Mouse (Mus musculus) adipocyte (in vitro differentiated cells): ENCODE results near the gene Myo10.

Experiments
- DNase-seq: peaks from one replicate; pipeline ENCODE4 v3.0.0-alpha.2; 2016; ENCODE audit warnings: low spot score

The Myo10 gene

DNA sequence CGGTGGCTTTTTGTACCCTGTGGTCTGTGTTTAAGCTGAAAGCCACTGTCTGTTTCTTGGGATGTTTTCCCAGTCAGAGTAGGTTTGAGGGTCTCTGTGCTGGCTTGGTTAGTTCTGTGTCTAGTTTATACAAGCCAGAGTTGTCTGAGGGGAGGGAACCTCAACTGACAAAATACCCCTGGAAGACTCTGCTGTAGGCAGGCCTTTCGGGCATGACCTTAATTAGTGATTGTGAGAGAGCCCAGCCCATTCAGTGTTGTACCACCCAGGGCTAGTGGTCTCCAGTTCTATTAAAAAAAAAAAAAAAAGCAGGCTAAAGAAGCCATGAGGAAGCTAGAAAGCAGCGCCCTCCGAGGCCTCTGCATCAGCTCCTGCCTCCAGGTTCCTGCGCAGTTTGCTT lies 30.0 kb downstream of the Myo10 start:
- DNase-seq: no peak

DNA sequence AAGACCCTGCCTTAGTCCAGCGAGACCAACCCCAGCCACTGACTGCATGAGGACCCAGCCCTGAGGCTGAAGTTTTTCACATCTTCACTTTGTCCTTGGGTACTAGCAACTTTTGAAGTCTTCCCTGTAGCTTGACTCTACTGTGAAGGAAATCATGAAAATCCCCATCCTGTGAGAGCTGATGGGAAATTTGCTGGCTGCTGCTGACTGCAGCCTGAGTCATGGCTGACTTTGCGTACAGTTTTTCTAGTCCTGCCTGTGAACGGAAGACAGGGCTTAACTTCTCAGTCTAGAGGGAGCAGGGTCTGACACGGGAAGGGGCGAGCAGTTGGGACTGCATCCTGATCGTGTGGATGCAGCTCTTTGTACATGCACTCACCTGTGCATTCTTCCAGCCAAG lies 30.6 kb downstream of the Myo10 start:
- no peak for DNase-seq

DNA sequence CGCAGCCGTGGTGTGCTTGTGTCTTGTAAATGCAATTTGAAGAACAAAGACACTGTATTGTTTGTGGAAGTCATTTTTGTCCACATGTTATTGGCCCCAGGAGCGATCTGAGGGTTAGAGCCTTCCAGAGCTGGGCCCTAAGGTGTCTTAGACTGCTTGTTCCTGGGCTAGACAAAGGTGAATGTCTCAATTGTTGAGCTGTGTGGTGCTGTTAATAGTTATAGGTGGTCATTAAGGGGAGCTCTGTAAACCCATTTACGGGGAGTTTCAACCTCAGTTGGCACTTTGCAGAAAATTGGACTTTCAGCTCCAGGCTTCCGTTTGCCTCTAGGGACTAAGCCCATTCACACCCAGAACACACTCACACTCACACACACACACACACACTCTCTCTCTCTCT lies 31.4 kb downstream of the Myo10 start:
- no peak for DNase-seq

DNA sequence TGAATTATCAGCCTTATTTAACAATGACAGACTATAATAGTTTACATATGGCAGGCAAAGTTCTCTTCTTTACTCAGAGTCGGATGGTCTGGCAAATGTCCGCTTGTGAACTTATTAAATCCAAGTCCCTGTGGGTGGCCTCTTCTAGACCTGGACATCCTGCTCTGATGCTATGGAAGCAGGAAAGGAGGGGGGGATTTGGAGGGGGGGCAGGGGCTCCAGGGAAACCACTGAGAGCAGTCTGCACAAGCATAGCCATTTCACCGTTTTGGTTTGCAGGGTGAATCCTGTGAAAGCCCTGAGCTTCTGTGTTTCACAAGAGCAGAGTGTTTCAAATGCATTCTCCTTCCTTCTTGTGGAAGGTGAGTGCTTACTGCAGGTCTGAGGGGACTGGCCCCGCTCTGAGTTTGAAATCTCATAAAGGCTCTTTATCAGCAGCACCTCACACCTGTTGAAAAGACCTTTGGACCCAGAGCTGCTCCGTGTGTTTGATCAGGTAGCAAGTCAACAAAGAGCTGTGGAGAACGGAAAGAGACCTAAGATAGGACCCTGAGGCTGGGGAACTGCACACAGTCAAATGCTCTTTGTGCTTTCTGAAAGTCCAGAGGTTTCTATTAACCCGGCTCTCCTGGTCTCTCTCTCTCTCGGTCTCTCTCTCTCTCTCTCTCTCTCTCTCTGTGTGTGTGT lies 40.7 kb downstream of the Myo10 start:
- DNase-seq: no peak

DNA sequence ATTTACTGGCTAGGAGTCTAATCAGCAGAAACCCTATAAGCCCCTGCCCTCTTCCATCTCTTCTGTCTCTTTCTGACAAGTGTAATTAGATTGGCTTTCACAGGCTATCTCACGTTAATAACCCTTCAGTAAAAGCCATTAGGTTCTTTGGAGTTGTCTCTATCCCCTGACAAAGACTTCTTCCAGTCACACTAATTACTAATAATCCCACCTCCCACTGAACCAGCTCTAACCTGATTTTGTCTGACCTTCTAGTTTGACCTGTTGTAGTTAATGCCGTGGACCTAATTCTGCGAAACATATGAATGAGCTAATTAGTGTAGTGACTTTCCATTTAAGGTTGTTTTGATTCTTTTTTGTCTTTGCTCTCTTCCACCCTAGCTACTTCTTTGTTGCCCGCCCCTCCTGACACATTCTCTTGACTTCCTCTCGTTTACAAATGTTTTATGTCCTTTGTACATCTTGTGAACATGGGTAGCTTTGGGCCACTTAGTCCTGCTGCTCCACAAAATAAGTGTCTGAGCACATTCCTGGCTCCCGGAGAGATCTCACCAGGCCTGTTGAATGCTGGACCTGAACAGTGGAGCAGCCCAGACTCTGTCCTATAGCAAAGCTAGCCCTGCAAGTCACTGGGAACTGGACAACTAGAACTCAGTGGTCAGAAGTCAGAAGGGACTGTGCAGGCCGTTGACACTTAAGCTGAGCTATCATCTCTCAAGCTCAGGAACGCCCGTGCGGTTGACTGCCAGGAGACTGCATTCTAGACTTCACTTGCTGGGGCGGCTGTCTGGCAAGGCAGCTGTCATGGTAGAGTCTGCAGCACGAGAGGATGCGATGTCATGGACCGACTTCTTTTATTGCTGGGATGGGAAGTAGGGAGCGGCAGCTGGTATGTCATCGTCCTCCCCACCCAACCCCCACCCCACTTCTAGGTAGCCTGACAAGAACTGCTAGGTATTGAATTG lies 47.2 kb downstream of the Myo10 start:
- DNase-seq: no peak

DNA sequence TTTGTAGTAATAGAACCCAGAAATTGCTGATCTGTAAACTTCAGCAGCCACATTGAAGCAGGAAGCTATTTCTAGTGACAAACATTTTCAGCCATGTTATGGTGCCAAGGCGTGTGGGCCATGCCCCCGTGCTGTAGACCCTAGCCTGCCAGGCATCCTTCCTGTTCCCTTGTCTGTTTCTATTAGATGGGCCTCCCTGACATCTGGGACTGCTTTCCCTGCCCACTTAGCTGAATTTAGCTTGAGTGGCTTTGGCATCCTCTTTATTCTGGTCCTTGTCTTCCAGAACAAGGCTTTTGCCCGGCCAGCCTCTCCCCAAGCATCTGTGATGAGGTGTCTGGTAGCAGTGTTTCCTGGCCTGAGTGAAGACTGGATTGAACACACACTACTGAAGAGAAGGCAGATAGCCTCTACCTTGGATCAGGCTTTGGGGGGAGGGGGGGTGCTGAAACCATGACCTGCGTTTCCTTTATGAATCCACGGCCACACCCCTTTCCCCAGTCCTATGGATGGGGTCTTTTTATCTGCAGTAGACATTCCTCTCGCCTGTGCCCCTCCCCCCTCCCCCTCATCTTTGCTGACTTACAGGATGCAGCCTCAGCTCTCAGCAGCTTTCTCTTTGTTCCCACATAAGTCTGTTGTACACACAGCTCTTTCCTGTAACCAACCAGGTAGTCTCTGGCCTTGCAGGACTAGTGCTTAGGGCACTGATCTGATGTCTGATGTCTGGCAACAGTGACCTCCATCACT lies 51.1 kb downstream of the Myo10 start:
- DNase-seq: no peak

DNA sequence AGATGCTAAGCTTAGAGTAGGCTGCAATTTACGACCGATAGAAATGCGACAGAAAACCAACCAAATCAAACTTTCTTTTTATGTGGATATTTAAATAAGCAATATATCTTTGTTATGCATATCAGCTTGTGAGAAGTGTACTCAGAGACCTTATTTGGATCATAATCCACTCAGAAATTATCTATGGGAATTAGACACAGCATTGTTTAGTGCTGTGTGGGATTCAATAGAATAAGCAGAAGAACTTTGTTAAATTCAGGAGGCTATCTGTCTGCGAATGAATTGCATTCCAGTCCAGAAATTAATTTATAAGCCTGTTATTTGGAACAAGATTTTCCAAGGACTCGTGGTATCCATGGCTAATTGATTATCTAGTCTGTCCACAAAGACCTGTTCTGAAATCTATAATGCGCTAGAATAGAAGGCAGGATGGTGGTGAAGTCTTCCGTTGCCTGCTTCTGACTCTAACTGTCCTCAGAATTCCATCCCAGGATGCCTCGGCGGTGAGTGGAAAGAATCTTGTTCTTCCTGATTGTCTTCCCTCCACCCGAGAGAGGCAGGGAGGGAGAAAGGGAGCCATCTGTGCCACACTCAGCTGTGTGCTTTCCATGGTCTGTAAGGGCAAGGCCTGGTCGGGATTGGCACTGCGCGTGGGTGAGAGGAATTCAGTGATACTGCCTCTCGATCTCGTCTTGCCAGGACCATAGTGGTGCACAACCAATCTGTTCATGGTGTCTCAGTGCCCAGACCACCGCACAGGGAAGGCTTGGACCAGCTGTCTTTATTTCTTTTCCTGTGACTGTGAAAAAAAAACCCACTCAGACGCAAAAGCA lies 52.0 kb downstream of the Myo10 start:
- no peak for DNase-seq

DNA sequence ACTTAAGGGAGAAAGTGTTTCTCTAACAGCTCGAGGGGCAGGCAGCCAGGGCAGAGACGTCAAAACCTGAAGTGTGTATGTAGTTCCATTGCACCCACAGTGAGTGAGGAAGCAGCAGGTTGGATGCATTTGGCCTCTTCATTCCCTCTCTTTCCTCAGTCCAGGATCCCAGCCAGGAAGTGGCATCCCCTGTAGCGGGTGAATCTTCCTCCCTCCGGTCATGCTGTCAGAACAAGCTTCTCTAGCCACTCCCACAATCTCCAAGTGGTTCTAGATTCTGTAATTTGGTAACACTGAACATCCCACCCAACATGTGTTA lies 52.6 kb downstream of the Myo10 start:
- DNase-seq: no peak

DNA sequence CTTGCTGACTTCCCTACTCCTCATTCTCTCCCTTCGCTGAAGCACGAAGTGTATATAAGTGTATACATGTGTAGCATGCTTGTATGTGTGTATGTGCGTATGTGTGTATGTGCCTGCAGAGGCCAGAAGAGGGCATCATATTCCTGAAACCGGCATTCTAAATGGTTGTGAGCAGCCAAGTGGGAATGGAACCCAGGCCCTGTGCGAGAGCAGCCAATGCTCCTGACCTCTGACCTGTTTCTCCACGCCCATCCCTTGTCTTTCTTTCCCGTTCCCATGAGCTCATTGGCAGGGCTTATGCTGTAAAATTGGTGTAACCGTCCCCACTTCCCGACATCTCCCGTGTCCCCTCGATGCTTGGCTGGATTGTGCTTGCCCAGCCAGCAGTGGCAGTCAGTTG lies 53.0 kb downstream of the Myo10 start:
- DNase-seq: no peak

DNA sequence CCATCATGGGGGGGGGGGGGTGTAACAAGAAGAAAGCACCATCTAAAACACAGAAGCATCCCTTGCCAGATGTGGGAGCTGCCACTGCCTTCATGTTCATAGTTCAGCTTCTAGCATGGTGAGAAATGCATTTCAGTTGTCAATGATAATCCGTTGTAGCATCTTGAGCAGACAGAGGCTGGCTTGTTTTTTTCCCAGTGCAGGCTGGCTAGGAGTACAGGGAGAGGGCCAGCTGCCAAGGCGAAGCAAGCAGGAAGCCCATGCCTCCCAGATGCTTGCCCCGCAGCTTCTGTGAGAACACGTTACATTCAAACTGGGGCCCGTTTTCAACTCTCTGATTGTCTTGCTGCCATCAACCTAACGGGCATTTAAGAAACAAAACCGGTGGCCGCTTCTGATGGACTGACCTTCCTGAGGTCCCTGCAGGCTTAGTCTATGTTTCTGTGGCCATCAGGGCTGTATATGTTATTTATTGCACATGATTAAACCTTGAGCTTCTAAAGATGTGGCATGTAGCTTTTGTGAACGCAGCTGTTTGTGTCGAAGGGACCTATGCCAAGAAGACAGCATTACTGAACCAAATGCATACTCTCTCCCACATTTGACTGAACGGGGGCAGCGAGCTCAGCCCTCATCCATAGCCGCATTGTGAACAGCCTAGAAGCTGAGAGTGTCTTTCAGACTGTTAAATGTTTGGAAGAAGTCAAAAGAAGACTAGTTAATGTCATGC lies 53.9 kb downstream of the Myo10 start:
- DNase-seq: no peak

DNA sequence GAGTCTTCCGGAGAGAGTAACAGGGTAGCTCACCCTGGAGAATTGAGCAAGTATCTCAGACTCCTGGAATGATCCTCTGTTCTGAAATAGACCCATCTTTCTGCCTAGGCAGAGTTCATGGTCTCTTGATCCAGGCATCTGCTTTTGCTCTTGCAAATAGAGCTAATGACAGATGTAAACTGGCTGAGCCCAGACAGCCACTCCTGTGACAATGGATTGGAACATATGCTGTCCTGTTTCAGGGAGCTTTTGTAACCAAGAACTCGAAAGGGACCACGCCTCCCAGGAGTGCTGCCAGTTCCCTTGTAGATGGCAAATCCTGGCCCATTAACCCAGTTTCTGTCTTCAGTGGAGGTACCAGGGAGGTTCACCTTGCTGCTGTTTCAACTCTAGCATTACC lies 56.8 kb downstream of the Myo10 start:
- peak; percentile 54 for DNase-seq

DNA sequence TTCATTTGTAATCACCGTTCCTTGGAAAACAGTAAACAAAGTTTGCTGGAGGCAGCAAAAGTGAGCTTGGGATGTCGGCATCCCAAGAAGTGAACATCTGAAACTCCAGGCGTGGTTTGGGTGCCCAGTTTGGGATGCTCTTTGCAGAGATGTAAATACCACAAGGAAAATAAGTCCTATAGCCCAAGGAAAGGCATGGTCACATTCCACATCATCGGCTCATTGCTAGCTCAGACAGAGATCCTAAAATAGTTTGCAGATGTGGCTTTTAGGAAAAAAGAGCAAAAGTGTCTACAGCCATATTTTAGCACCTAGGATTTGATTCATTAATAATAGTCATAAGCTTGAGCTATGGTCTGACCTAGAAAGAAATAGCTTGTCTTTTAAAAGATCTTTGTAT lies 57.3 kb downstream of the Myo10 start:
- no peak for DNase-seq

DNA sequence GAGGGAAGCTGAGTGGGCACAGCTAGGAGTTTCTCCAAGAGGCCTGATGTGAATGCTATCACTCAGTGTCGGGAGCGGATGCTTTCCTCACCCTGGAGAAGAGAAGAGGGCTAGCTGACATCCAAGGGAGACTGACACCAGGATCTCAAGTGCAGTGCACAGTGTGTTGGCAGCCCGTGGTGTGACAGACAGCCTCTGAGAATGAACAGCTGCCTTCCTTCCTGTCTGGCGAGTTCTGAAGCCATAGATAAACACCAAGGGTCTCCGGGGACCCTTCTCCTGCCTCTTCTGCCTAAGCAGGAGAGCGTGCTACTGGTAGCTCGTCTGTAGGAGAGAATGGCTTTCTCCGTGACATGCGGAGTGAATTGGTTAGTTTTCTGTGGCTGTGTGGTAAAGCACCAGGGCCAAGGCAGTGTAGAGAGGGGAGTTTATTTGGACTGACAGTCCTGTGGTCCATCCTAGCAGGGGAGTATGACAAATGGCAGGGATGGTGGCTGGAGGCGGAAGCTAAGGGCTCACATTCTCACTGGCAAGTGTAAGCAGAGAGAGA lies 58.0 kb downstream of the Myo10 start:
- no peak for DNase-seq

DNA sequence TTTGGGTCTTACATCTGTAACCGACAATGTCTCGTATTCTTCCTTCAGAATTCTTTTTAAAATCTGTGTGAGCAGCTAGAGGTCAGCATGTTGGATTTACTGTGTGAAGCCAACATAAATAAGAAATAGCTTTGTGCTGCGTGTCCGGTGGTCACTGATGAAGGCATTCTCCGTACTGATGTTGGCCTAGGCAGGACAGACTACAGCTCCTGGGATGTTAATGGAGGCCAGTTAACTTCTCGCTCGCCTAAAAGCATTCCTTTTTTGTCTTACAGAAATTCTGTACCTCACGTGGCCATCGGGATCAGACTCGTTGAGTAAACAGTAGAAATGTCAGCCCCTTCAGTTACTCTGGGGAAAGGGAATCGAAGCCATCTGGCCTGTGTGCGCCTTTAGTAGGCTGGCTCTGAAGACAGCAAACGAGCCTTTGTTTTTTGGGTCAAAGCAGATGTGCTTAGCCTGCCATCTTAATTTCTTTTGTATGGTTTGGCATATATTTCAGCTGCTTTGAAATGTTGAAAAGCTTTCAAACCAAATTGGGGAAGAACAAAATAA lies 60.7 kb downstream of the Myo10 start:
- no peak for DNase-seq

DNA sequence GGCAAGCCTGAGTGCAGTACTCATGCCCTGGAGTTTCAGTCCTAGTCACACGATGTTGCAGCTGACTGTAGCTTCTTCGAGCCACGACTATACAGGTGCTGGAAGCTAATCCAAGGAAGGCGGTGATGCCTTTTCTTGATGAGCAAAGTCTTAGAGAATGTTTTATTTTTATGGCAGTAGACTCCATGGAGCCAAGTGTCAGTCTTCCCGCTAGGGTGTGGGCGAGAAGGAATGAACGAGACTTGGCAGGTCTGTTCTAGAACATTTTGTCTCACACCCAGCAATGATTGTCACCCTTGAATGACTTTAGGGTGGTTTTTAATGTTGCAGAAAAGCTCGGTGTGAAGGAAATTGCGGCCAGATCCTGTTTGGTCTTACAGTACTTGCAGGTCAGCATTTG lies 62.9 kb downstream of the Myo10 start:
- no peak for DNase-seq

DNA sequence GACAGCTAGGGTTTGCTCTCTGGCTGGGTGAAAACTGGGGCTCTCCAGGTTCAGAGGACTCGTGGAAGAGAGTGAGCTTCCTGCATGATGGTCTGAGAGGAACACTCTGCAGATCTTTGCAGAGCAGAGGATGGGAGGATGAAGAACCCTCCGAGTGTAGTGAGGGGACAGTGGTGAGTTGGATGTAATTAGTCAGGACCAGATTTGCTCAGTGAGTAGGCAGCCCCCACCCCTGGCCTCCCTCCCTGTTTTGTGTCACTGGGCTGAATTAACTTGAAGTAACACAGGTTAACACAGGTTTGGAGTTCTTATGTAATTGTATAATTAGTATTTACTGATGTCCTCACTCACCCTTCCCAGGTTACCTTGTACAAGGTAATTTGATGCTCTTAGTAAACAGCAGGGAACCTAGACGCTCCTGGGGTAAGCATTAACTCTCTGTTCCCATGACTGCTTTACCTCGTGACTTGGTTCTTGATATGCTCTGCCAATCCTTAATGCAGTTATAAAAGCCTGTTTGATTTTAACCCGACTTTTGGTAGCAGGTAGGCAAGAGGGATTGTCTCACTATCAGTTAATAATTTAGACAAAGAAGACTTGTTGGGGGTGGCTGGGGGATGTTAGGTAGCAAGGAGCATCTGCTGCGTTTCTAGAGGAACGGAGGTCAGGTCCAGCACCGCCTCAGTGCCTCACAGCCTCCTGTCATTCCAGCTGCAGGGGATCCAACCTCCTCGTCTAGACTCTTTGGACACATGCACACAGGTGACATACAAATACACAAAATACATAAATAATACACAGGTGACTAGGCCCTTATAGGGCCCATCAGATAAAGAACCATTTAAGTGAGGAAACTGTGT lies 66.3 kb downstream of the Myo10 start:
- no peak for DNase-seq

DNA sequence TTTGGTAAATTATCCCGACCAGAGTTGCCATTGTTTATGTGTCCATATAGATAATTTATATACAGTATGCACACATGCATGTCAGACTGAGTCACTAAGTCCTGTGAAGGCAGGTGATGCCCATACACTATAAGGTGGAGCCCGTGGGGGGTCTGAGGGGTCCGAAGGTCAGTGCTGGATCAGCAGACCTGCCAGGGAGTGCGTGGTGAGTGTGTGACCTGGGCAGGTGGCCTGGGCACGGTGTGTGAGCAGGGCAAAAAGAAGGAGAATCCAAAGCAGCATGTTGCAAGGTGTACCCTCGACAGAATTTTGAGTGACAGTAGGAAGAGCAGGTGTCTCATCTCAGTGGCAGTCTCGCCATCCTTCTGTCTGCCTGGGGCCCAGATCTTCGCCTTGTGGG lies 67.2 kb downstream of the Myo10 start:
- no peak for DNase-seq

DNA sequence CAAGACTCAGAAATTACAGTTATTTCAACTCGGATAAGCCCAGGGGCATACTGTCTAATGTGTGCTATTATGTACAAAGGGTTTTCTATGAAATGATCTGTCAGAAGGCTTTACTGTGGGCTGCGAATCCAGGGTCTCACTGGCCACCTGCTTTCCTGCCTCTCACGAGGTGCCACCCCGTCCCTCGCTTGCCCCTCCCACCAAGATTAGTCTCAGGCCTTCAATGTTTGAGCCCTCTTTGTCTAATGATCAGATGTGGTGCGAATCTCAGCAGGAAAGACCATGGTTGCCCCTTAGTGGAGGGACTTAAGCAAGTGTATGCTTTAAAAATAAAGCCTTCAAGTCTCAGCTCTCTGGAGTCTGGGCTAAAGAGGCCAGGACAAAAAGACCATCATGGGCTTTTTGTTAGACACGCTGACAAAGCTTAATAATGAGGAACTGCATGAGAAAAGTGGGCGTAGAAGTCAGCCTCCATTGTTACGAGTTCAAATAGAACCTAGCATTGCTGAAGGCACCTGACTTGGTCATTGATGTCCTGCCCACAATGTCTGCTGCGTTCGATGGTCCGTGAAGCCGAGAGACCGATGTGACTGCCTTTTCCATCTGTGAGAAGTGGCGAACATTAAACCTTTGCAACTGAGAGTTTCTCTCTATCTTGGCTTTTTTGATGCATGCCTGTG lies 67.9 kb downstream of the Myo10 start:
- DNase-seq: no peak

DNA sequence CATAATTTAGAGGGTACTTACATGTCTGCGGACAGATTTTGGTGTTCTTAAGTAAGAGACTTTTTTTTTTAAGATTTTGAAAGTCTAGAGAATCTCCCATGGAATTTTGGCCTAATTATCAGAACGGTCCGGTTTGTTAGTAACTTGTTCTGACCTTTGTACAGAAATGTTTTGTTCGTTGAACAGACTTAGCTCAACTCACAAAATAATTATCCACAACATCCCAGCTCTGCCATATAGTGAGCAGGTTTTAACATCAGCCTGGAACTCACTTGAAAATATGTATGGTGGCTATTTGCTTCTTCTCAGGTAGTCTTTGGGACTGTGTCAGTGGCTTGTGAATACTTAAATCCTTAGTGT lies 68.4 kb downstream of the Myo10 start:
- DNase-seq: no peak
